Mouse (Mus musculus) hematopoietic multipotent progenitor cell, adult 10-12 weeks (in vitro differentiated cells): ENCODE data around the gene Rbm19. TPM values are rescaled to one million over a fixed set of nuclear protein-coding genes. Genes with fewer than 3 reads are reported as not detected.

ENCODE experiments used
- polyA plus RNA-seq: library from polyadenylated mRNA; stranded (reverse); fragments of >175 nt; gene quantifications from 2 replicates; pipeline ENCODE4 v1.2.3, GENCODE M21; 2012; ENCODE audit warnings: low replicate concordance

Rbm19 gene
- polyA plus RNA-seq: 12.5 and 23.2 TPM in 2 replicates

GRCm38 (mm10) chr5:120116261-120117050 is at the start of gene Rbm19:
Gene Rbm19, plus strand, starts transcription at chr5:120116465.

